Mouse (Mus musculus) limb, embryonic 14.5 days (tissue): ENCODE data around the gene St6galnac4. TPM values are rescaled to one million over a fixed set of nuclear protein-coding genes. Genes with fewer than 3 reads are reported as not detected.
A peak's percentile ranks its signal among the peaks of the same experiment; 100 is the strongest.

Experiments used
- ATAC-seq: fragments of 200-750 bp; cut with Nextera tagmentation; 2 replicates; pipeline ENCODE4 v1.8.0; 2017; ENCODE audit warnings: low read depth, moderate number of reproducible peaks, moderate TSS enrichment; ENCODE audit not compliant: low FRiP score
- DNase-seq: peaks from one replicate; pipeline ENCODE4 v3.0.0-alpha.2; 2015; ENCODE audit warnings: low spot score
- H3K27ac ChIP-seq: fragments of 300-500 bp; sonication (generic); replicated peaks from 2 replicates; pipeline ENCODE4 v1.5.1; 2014; ENCODE audit warnings: low read depth, mild to moderate bottlenecking, low read length, moderate library complexity, mixed read lengths
- H3K27me3 ChIP-seq: fragments of 300-500 bp; sonication (generic); 2 replicates; pipeline ENCODE4 v1.6.1; 2014; ENCODE audit warnings: low read length, mixed read lengths; ENCODE audit not compliant: control insufficient read depth, insufficient read depth
- H3K36me3 ChIP-seq: fragments of 300-500 bp; sonication (generic); 2 replicates; pipeline ENCODE4 v1.6.1; 2014; ENCODE audit warnings: mild to moderate bottlenecking, low read length, moderate library complexity, mixed read lengths; ENCODE audit not compliant: control insufficient read depth, insufficient read depth
- H3K4me1 ChIP-seq: fragments of 300-500 bp; sonication (generic); 2 replicates; pipeline ENCODE4 v1.6.1; 2014; ENCODE audit warnings: antibody characterized with exemption, low read length, mixed read lengths; ENCODE audit not compliant: control insufficient read depth, insufficient read depth
- H3K4me2 ChIP-seq: fragments of 300-500 bp; sonication (generic); replicated peaks from 2 replicates; pipeline ENCODE4 v1.6.1; 2014; ENCODE audit warnings: low read depth, mild to moderate bottlenecking, low read length, moderate library complexity; ENCODE audit not compliant: severe bottlenecking
- H3K4me3 ChIP-seq: fragments of 300-500 bp; sonication (generic); replicated peaks from 2 replicates; pipeline ENCODE4 v1.5.1; 2014; ENCODE audit warnings: low read length
- H3K9ac ChIP-seq: fragments of 300-500 bp; sonication (generic); 2 replicates; pipeline ENCODE4 v1.6.1; 2014; ENCODE audit warnings: mild to moderate bottlenecking, low read depth, low read length, moderate library complexity; ENCODE audit not compliant: severe bottlenecking
- H3K9me3 ChIP-seq: fragments of 300-500 bp; sonication (generic); 2 replicates; pipeline ENCODE4 v1.6.1; 2016; ENCODE audit warnings: low read length; ENCODE audit not compliant: control insufficient read depth
- POLR2A ChIP-seq: fragments of 200-500 bp; IDR thresholded peaks from 2 replicates; pipeline ENCODE4 v1.8.0; 2012; ENCODE audit warnings: inconsistent platforms, mild to moderate bottlenecking, moderate library complexity, borderline replicate concordance; ENCODE audit not compliant: insufficient read depth, insufficient read length; ENCODE audit errors: extremely low read depth
- WGBS: fragments of 180-500 bp; shearing (Covaris S2); extraction: QIAGEN DNeasy Blood & Tissue Kit; methylation state at CpG from one replicate; pipeline ENCODE4 v1.1.7; 2014; 5-methylcytosine and 5-hydroxymethylcytosine counted together
- polyA plus RNA-seq, 2 experiments: library from polyadenylated mRNA; depleted of rRNA in 1 of 2; stranded (reverse) in 1 of 2; unstranded in 1 of 2; fragments of >200 nt; fragmentation: Nextera tagmentation in 1 of 2; extraction: Ambion mirVana in 1 of 2; gene quantifications; 2 replicates each; pipeline versions ENCODE4 v1.2.1 to v1.2.3; 2012 to 2014

St6galnac4 gene
- polyA plus RNA-seq, 2 experiments = 31.8 to 33.9 TPM

DNA sequence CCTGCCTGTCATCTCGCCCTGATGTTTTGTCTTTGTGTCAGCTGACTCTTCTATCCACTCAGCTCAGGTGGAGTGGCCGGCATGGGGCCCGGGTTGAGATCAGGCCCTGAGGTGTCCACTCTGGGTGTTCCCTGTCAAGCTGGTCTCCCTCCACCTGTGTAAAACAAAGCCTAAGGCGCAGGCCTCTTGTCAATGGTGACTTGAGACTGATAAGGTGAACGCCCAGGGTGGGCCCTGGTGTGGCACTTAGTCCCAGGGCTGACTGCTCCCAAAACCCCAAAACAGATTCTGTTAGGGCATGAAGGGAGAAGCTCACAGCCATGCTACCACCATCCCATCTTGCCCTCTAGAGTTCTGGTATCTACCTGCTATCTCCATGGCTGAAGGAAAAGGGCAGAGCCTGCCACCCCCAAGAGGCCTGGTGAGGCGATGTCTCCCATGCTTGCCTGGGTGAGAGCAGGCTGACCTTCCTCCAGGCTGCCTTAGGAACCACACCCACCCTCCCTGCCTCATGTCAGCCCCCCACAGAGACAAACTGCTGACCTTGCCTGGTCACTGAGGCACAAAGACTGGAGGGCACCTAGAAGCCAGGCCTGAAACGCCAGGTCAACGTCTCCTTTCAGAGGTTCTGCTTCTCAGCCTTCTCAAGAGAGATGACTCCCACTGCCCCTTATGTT lies 58.0 kb downstream of the St6galnac4 start:
- ATAC-seq (no peak), DNase-seq (no peak)
- 90% methylated on average over 8 of the region's 8 CpGs for WGBS
- Histone ChIP-seq H3K27ac (no peak overlapping the region), H3K9ac (no peak overlapping the region), H3K4me2 (no peak overlapping the region), H3K27me3 (no peaks in the 10 kb centered on the region), H3K4me1 (peaks cover 8% of the 10 kb centered on the region; the same call in 1 of the 2 replicates), H3K9me3 (no peaks in the 10 kb centered on the region), H3K36me3 (no peaks in the 10 kb centered on the region), H3K4me3 (no peak overlapping the region)
- TF ChIP-seq POLR2A = no peak

DNA sequence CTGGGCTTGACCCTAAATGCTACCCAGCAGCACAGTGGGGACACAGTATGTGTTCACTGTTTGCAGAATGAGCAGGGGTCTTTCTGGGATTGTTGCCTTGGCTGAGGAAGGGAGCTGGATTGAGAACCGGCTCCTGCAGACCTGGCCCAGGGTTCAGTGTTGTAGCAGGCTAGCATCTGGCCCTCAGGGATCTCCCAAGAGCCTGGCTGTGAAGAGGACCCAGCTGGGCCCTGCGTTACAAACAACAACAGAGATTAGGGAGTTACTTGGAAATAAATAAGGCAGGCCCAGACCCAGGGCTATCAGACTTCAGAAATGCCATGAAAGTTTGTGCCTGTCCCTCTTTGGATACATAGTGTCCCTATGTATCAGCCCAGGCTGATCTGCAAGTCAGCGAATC lies 58.8 kb downstream of the St6galnac4 start:
- DNase-seq (no peak), ATAC-seq (no peak)
- no peaks in the 10 kb centered on the region for H3K36me3 ChIP-seq
- 56% methylated on average over 3 of the region's 3 CpGs for WGBS
- no peak overlapping the region for H3K27ac ChIP-seq
- no peak overlapping the region for H3K4me3 ChIP-seq
- no peaks in the 10 kb centered on the region for H3K27me3 ChIP-seq
- peaks cover 8% of the 10 kb centered on the region; the same call in 1 of the 2 replicates for H3K4me1 ChIP-seq
- no peak overlapping the region for H3K9ac ChIP-seq
- H3K4me2 ChIP-seq = no peak overlapping the region
- no peaks in the 10 kb centered on the region for H3K9me3 ChIP-seq
- TF ChIP-seq POLR2A = no peak

DNA sequence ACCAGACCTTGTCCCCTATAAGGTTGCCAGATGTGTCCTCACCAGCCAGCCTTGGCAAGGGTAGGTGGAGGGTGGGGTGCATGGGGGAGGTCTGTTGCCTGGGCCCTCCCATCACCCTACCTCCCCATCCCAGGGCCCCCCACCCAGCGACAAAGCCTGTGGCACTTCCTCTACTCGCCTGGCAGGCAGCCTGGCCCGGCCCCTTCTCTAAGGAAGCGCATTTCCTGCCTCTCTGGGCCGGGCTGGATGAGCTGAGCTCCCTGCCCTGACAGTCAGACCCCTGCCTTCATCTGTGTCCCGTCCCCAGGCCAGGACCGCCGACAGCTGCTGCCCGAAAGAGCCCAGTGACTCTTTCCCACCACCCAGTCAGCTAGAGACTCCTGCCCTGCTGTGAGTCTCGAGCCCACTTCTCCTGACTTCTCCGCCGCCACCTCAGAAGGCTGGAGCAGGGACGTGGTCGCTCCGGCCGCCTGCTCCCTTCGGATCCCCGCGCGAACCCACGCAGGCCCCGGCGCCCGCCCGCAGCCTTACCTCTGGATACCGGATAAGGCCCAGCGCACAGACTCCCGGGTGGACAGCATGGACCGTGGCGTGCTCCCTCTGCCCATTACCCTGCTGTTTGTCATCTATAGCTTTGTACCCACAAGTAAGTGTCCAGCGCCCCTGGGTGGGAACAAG lies 59.6 kb downstream of the St6galnac4 start, which contains the start of gene Eng:
Eng (plus strand) TSS at position 217 of the 678 bp plus-strand sequence.
- Histone ChIP-seq H3K9me3 (no peaks in the 10 kb centered on the region), H3K9ac (peak within 1 kb of the TSS; percentile 52), H3K4me2 (peak within 1 kb of the TSS; percentile 29), H3K4me1 (peaks cover 8% of the 10 kb centered on the region; the same call in 1 of the 2 replicates), H3K4me3 (peak within 1 kb of the TSS; percentile 22), H3K36me3 (no peaks in the 10 kb centered on the region), H3K27me3 (no peaks in the 10 kb centered on the region), H3K27ac (no peak within 1 kb of the TSS)
- no peak; the same call in 1 of the 2 replicates for ATAC-seq
- DNase-seq = no peak
- 53% methylated on average over 31 of the region's 31 CpGs for WGBS
- TF ChIP-seq POLR2A = no peak

DNA sequence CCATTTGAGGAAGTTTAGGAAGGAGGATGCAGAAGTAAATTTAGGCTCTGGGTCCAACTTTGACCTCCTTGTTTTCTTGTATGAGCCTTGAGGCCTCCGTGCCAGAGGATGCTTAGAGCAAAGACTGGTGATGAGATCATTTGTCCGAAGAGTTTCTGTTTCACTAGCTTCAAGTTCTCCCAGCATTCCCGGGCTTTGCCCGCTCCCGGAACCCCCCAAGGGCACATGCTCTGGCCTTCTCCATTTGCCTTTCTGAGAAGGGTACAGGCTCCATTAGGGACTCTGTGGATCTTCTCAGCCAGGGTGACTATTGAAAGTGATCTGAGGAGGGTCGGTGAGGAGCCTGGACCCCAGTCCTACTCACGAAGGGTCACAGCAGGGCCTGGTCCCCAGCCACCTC lies 60.5 kb downstream of the St6galnac4 start:
- no peak for TF ChIP-seq POLR2A
- Histone ChIP-seq H3K4me3 (peak overlapping the region; percentile 22), H3K27ac (no peak overlapping the region), H3K27me3 (no peaks in the 10 kb centered on the region), H3K36me3 (no peaks in the 10 kb centered on the region), H3K4me2 (peak overlapping the region; percentile 29), H3K4me1 (peaks cover 7% of the 10 kb centered on the region; the same call in 1 of the 2 replicates), H3K9ac (peak overlapping the region; percentile 12; the same call in 1 of the 2 replicates), H3K9me3 (no peaks in the 10 kb centered on the region)
- DNase-seq (no peak), ATAC-seq (no peak)
- 86% methylated on average over 7 of the region's 7 CpGs for WGBS

Other genes starting within 250 kb of the St6galnac4 start
- gene Ciz1, start 234.8 kb upstream of the St6galnac4 start, polyA plus RNA-seq (2012; rRNA removed) = 196 and 266 TPM in 2 replicates
- 39.5 and 46.5 TPM in 2 replicates for gene Ciz1, start 234.8 kb upstream of the St6galnac4 start, polyA plus RNA-seq (2014; fragmentation: Nextera tagmentation; extraction: Ambion mirVana)
- gene Dnm1, start 233.8 kb upstream of the St6galnac4 start, polyA plus RNA-seq (2012; rRNA removed) = 318 and 459 TPM in 2 replicates
- 46.0 and 60.1 TPM in 2 replicates for gene Dnm1, start 233.8 kb upstream of the St6galnac4 start, polyA plus RNA-seq (2014; fragmentation: Nextera tagmentation; extraction: Ambion mirVana)
- gene 1110008P14Rik, start 205.2 kb upstream of the St6galnac4 start, polyA plus RNA-seq (2012; rRNA removed) = 51.3 and 76.1 TPM in 2 replicates
- gene 1110008P14Rik, start 205.2 kb upstream of the St6galnac4 start, polyA plus RNA-seq (2014; fragmentation: Nextera tagmentation; extraction: Ambion mirVana) = 55.3 and 66.9 TPM in 2 replicates
- gene Lcn2, start 198.8 kb upstream of the St6galnac4 start, polyA plus RNA-seq (2012; rRNA removed) = 1.3 and 2.4 TPM in 2 replicates
- gene Lcn2, start 198.8 kb upstream of the St6galnac4 start, polyA plus RNA-seq (2014; fragmentation: Nextera tagmentation; extraction: Ambion mirVana) = 0.97 and 2.8 TPM in 2 replicates
- gene Ptges2, start 191.2 kb upstream of the St6galnac4 start, polyA plus RNA-seq (2012; rRNA removed) = 29.3 and 30.5 TPM in 2 replicates
- gene Ptges2, start 191.2 kb upstream of the St6galnac4 start, polyA plus RNA-seq (2014; fragmentation: Nextera tagmentation; extraction: Ambion mirVana) = 26.5 and 30.3 TPM in 2 replicates
- 4.5 and 5.1 TPM in 2 replicates for gene Naif1, start 136.6 kb upstream of the St6galnac4 start, polyA plus RNA-seq (2012; rRNA removed)
- 4.2 and 5.4 TPM in 2 replicates for gene Naif1, start 136.6 kb upstream of the St6galnac4 start, polyA plus RNA-seq (2014; fragmentation: Nextera tagmentation; extraction: Ambion mirVana)
- 17.4 and 19.2 TPM in 2 replicates for gene Slc25a25, start 135.7 kb upstream of the St6galnac4 start, polyA plus RNA-seq (2012; rRNA removed)
- gene Slc25a25, start 135.7 kb upstream of the St6galnac4 start, polyA plus RNA-seq (2014; fragmentation: Nextera tagmentation; extraction: Ambion mirVana) = 12.7 and 15.1 TPM in 2 replicates
- gene Fam102a, start 51.8 kb upstream of the St6galnac4 start, polyA plus RNA-seq (2012; rRNA removed) = 15.3 and 22.8 TPM in 2 replicates
- gene Fam102a, start 51.8 kb upstream of the St6galnac4 start, polyA plus RNA-seq (2014; fragmentation: Nextera tagmentation; extraction: Ambion mirVana) = 17.2 TPM in 2 replicates
- 146 and 178 TPM in 2 replicates for gene Dpm2, start 16.2 kb upstream of the St6galnac4 start, polyA plus RNA-seq (2012; rRNA removed)
- gene Dpm2, start 16.2 kb upstream of the St6galnac4 start, polyA plus RNA-seq (2014; fragmentation: Nextera tagmentation; extraction: Ambion mirVana) = 122 TPM in 2 replicates
- 1.9 and 3.1 TPM in 2 replicates for gene Pip5kl1, start 12.3 kb upstream of the St6galnac4 start, polyA plus RNA-seq (2012; rRNA removed)
- 0.43 and 1.3 TPM in 2 replicates for gene Pip5kl1, start 12.3 kb upstream of the St6galnac4 start, polyA plus RNA-seq (2014; fragmentation: Nextera tagmentation; extraction: Ambion mirVana)
- gene 9430097D07Rik, start 11.4 kb upstream of the St6galnac4 start, polyA plus RNA-seq (2012; rRNA removed) = 0.09 TPM in 1 of 2 replicates, not detected in the other
- gene 9430097D07Rik, start 11.4 kb upstream of the St6galnac4 start, polyA plus RNA-seq (2014; fragmentation: Nextera tagmentation; extraction: Ambion mirVana) = 0.17 TPM in 1 of 2 replicates, not detected in the other
- 39.2 and 52.9 TPM in 2 replicates for gene St6galnac6, start 12.6 kb downstream of the St6galnac4 start, polyA plus RNA-seq (2012; rRNA removed)
- gene St6galnac6, start 12.6 kb downstream of the St6galnac4 start, polyA plus RNA-seq (2014; fragmentation: Nextera tagmentation; extraction: Ambion mirVana) = 10.7 and 11.7 TPM in 2 replicates
- 25.5 and 26.7 TPM in 2 replicates for gene Ak1, start 34.7 kb downstream of the St6galnac4 start, polyA plus RNA-seq (2012; rRNA removed)
- gene Ak1, start 34.7 kb downstream of the St6galnac4 start, polyA plus RNA-seq (2014; fragmentation: Nextera tagmentation; extraction: Ambion mirVana) = 44.1 and 56.2 TPM in 2 replicates
- 61.4 and 91.8 TPM in 2 replicates for gene Eng, start 59.5 kb downstream of the St6galnac4 start, polyA plus RNA-seq (2012; rRNA removed)
- gene Eng, start 59.5 kb downstream of the St6galnac4 start, polyA plus RNA-seq (2014; fragmentation: Nextera tagmentation; extraction: Ambion mirVana) = 49.3 and 52.2 TPM in 2 replicates
- 75.7 and 101 TPM in 2 replicates for gene Fpgs, start 117.0 kb downstream of the St6galnac4 start, polyA plus RNA-seq (2012; rRNA removed)
- gene Fpgs, start 117.0 kb downstream of the St6galnac4 start, polyA plus RNA-seq (2014; fragmentation: Nextera tagmentation; extraction: Ambion mirVana) = 30.7 and 33.4 TPM in 2 replicates
- gene Cdk9, start 126.0 kb downstream of the St6galnac4 start, polyA plus RNA-seq (2012; rRNA removed) = 211 and 240 TPM in 2 replicates
- gene Cdk9, start 126.0 kb downstream of the St6galnac4 start, polyA plus RNA-seq (2014; fragmentation: Nextera tagmentation; extraction: Ambion mirVana) = 84.7 and 87.1 TPM in 2 replicates
- gene Sh2d3c, start 134.0 kb downstream of the St6galnac4 start, polyA plus RNA-seq (2012; rRNA removed) = 36.8 and 52.0 TPM in 2 replicates
- gene Sh2d3c, start 134.0 kb downstream of the St6galnac4 start, polyA plus RNA-seq (2014; fragmentation: Nextera tagmentation; extraction: Ambion mirVana) = 18.5 and 20.3 TPM in 2 replicates
- gene 6330409D20Rik, start 153.9 kb downstream of the St6galnac4 start, polyA plus RNA-seq (2012; rRNA removed) = 0.14 and 0.15 TPM in 2 replicates
- gene 6330409D20Rik, start 153.9 kb downstream of the St6galnac4 start, polyA plus RNA-seq (2014; fragmentation: Nextera tagmentation; extraction: Ambion mirVana) = not detected in 2 replicates
- 82.6 and 169 TPM in 2 replicates for gene Tor2a, start 170.1 kb downstream of the St6galnac4 start, polyA plus RNA-seq (2012; rRNA removed)
- 81.2 and 86.2 TPM in 2 replicates for gene Tor2a, start 170.1 kb downstream of the St6galnac4 start, polyA plus RNA-seq (2014; fragmentation: Nextera tagmentation; extraction: Ambion mirVana)
- gene Ttc16, start 188.5 kb downstream of the St6galnac4 start, polyA plus RNA-seq (2012; rRNA removed) = 0.47 and 0.70 TPM in 2 replicates
- gene Ttc16, start 188.5 kb downstream of the St6galnac4 start, polyA plus RNA-seq (2014; fragmentation: Nextera tagmentation; extraction: Ambion mirVana) = 0.12 and 0.15 TPM in 2 replicates
- 11.3 and 11.5 TPM in 2 replicates for gene Ptrh1, start 188.7 kb downstream of the St6galnac4 start, polyA plus RNA-seq (2012; rRNA removed)
- 5.1 and 5.8 TPM in 2 replicates for gene Ptrh1, start 188.7 kb downstream of the St6galnac4 start, polyA plus RNA-seq (2014; fragmentation: Nextera tagmentation; extraction: Ambion mirVana)
- 0.04 and 0.05 TPM in 2 replicates for gene Cfap157, start 197.3 kb downstream of the St6galnac4 start, polyA plus RNA-seq (2012; rRNA removed)
- 0.11 and 0.12 TPM in 2 replicates for gene Cfap157, start 197.3 kb downstream of the St6galnac4 start, polyA plus RNA-seq (2014; fragmentation: Nextera tagmentation; extraction: Ambion mirVana)